Mouse (Mus musculus): ENCODE measurements around the gene Ngb. TPM values are rescaled to one million over a fixed set of nuclear protein-coding genes. Genes with fewer than 3 reads are reported as not detected.

Gene Ngb
- total RNA-seq (2014; rRNA removed) (9.2 and 9.9 TPM in 2 replicates), polyA plus RNA-seq (2015; fragmentation: Nextera tagmentation; extraction: Ambion mirVana) (7.1 and 12.2 TPM in 2 replicates)

DNA sequence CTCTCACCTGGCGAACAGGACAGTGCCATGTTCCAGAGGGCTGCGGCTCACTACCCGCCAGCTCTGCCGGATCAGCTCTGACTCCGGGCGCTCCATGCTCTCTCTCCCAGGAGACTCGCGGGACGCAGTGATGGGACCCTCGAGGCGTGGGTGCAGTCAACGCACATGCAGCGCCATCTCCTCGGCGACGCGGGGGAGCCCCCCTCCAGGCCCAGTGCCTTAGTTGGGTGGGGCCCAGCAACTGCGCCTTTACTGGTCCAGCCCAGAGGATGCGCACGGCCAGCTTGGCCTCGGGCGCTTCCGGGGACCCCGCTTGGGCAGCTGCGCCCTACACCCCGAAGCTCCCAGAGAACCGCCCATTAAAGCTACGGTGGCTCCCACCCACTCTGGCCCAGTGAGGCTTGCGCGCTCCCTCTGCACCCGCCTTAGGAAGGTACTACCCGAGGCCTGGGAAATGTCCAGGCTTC is at the start of gene Ngb:
TSS of gene Ngb (minus strand) at position 375 of the 467 bp plus-strand sequence.
- Histone ChIP-seq H3K27ac (ENCODE audit: low read depth, low read length) (no peak within 1 kb of the TSS), H3K27me3 (ENCODE audit: insufficient read depth, low read length) (0 out of 2 replicates have a peak, but pooled peaks cover 5% of the 10 kb centered on the region), H3K9me3 (ENCODE audit: low read length) (no peaks in the 10 kb centered on the region), H3K4me1 (ENCODE audit: insufficient read depth) (no peaks in the 10 kb centered on the region), H3K36me3 (ENCODE audit: insufficient read depth) (no peaks in the 10 kb centered on the region), H3K4me2 (ENCODE audit: low read depth) (peak within 1 kb of the TSS; percentile 86), H3K4me3 (ENCODE audit: low read depth, low read length) (peak within 1 kb of the TSS; percentile 37), H3K9ac (peak within 1 kb of the TSS; percentile 46)
- WGBS, result 3% methylated on average over 32 of the region's 32 CpGs
- TF ChIP-seq CTCF (IDR thresholded peaks at IDR 0.05; ENCODE audit: low read depth), result no peak
- DNase-seq (peak; percentile 28), ATAC-seq (peak; percentile 58)

GRCm38 (mm10) chr12:87149471-87149870 is 47.1 kb upstream of the Ngb start:
- Histone ChIP-seq H3K27me3 (ENCODE audit: insufficient read depth, low read length) (no peaks in the 10 kb centered on the region), H3K4me1 (ENCODE audit: insufficient read depth) (no peaks in the 10 kb centered on the region), H3K9ac (no peak overlapping the region), H3K27ac (ENCODE audit: low read depth, low read length) (no peak overlapping the region), H3K4me3 (ENCODE audit: low read depth, low read length) (no peak overlapping the region), H3K9me3 (ENCODE audit: low read length) (no peaks in the 10 kb centered on the region), H3K4me2 (ENCODE audit: low read depth) (no peak overlapping the region), H3K36me3 (ENCODE audit: insufficient read depth) (no peaks in the 10 kb centered on the region)
- ATAC-seq (no peak), DNase-seq (no peak)
- TF ChIP-seq CTCF (IDR thresholded peaks at IDR 0.05; ENCODE audit: low read depth), result no peak
- WGBS, result 96% methylated on average over 5 of the region's 5 CpGs

DNA sequence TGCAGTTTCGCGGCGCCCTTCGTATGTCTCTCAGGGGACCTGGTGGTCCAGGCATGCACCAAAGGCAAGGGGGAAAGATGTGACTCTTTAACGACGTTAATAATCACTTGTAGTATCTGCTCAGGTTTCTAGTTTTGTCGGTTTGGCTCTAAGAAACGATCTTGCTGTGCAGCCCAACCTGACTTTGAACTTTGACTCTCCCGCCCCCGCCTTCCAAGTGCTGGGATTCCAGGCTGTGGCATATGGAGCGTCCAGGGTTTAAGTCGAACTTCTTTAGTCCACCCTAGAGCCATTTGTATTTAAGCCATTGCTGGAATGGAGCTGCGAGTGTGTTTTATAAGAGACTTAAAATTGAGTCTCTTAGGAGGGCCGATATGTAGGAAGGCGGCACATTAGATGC is 45.8 kb upstream of the Ngb start:
- ATAC-seq, result no peak
- peak overlapping the region; percentile 56 for H3K4me2 ChIP-seq (ENCODE audit: low read depth)
- H3K27ac ChIP-seq (ENCODE audit: low read depth, low read length), result peak overlapping the region; percentile 96
- WGBS, result 24% methylated on average over 15 of the region's 15 CpGs
- no peak for DNase-seq
- H3K4me1 ChIP-seq (ENCODE audit: insufficient read depth), result no peaks in the 10 kb centered on the region
- peak overlapping the region; percentile 83 for H3K9ac ChIP-seq
- H3K9me3 ChIP-seq (ENCODE audit: low read length), result no peaks in the 10 kb centered on the region
- H3K4me3 ChIP-seq (ENCODE audit: low read depth, low read length), result peak overlapping the region; percentile 98
- no peaks in the 10 kb centered on the region for H3K36me3 ChIP-seq (ENCODE audit: insufficient read depth)
- TF ChIP-seq CTCF (IDR thresholded peaks at IDR 0.05; ENCODE audit: low read depth), result no peak
- no peaks in the 10 kb centered on the region for H3K27me3 ChIP-seq (ENCODE audit: insufficient read depth, low read length)

DNA sequence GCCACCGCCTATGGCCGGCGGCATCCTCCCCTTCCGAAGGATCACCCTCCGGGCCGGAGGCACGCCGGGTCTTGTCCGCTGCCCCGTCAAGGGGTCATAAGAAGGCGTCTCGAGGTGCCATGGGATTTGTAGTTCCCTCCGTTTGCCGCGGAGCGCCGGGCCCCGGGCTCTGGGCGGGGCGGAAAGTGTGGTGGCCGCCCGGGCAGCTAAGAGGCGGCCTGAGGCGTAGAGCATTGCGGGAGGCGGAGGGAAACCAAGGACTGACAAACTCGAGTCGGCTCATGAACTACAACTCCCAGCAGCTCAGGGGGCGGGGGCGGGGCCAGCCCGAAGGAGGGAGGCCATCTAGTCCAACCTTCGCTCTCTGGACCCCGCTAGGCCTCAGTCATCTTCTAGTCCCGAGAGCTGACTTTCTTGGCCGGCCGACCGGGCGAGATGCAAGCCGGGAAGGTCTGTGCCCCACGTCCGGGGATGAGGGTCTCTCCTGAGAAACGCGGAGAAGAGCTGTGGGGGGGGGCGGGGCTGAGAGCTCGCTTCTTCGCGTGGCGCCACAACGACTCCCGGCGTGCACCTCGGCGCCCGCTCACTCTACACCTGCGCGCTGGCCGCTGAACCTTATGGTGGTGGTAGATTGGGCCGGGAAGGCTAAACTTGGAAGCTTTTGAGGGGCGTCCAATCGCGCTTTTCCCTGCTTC is 45.2 kb upstream of the Ngb start, which contains the start of gene Pomt2:
TSS of gene Pomt2 (minus strand) at position 574 of the 695 bp plus-strand sequence.
- Histone ChIP-seq H3K4me3 (ENCODE audit: low read depth, low read length) (peak within 1 kb of the TSS; percentile 98), H3K9ac (peak within 1 kb of the TSS; percentile 83), H3K36me3 (ENCODE audit: insufficient read depth) (no peaks in the 10 kb centered on the region), H3K27ac (ENCODE audit: low read depth, low read length) (peak within 1 kb of the TSS; percentile 96), H3K4me1 (ENCODE audit: insufficient read depth) (no peaks in the 10 kb centered on the region), H3K27me3 (ENCODE audit: insufficient read depth, low read length) (no peaks in the 10 kb centered on the region), H3K4me2 (ENCODE audit: low read depth) (peak within 1 kb of the TSS; percentile 56), H3K9me3 (ENCODE audit: low read length) (no peaks in the 10 kb centered on the region)
- peak; percentile 93 for DNase-seq
- WGBS, result 1% methylated on average over 61 of the region's 61 CpGs
- ATAC-seq, result peak; percentile 96
- TF ChIP-seq CTCF (IDR thresholded peaks at IDR 0.05; ENCODE audit: low read depth), result no peak; the same call in 1 of the 2 replicates

- no peaks in the 10 kb centered on the region for H3K4me1 ChIP-seq (ENCODE audit: insufficient read depth)
- under 1% methylated on average over 27 of the region's 27 CpGs for WGBS
- peak within 1 kb of the TSS; percentile 56 for H3K4me2 ChIP-seq (ENCODE audit: low read depth)
- H3K9me3 ChIP-seq (ENCODE audit: low read length), result no peaks in the 10 kb centered on the region
- peak within 1 kb of the TSS; percentile 83 for H3K9ac ChIP-seq
- peak; percentile 89 for ATAC-seq
- 0 out of 2 replicates have a peak, but pooled peaks have one; percentile 14 for TF ChIP-seq CTCF (IDR thresholded peaks at IDR 0.05; ENCODE audit: low read depth)
- H3K27me3 ChIP-seq (ENCODE audit: insufficient read depth, low read length), result no peaks in the 10 kb centered on the region
- H3K27ac ChIP-seq (ENCODE audit: low read depth, low read length), result peak within 1 kb of the TSS; percentile 96
- DNase-seq, result peak; percentile 92
- peak within 1 kb of the TSS; percentile 98 for H3K4me3 ChIP-seq (ENCODE audit: low read depth, low read length)
- H3K36me3 ChIP-seq (ENCODE audit: insufficient read depth), result no peaks in the 10 kb centered on the region
These were observed 44.6 kb upstream of the Ngb start, which contains the start of gene Gstz1 for GRCm38 (mm10) chr12:87146966-87147365. Gene Gstz1 (plus strand): TSS chr12:87147165.

GRCm38 (mm10) chr12:87142156-87142555 is 39.8 kb upstream of the Ngb start:
- H3K36me3 ChIP-seq (ENCODE audit: insufficient read depth), result peaks cover 9% of the 10 kb centered on the region
- no peak overlapping the region for H3K4me3 ChIP-seq (ENCODE audit: low read depth, low read length)

GRCm38 (mm10) chr12:87138768-87139167 is 36.4 kb upstream of the Ngb start:
- no peak for TF ChIP-seq CTCF (IDR thresholded peaks at IDR 0.05; ENCODE audit: low read depth)
- DNase-seq (no peak), ATAC-seq (no peak)
- Histone ChIP-seq H3K9me3 (ENCODE audit: low read length) (no peaks in the 10 kb centered on the region), H3K27ac (ENCODE audit: low read depth, low read length) (no peak overlapping the region), H3K9ac (no peak overlapping the region), H3K27me3 (ENCODE audit: insufficient read depth, low read length) (no peaks in the 10 kb centered on the region), H3K36me3 (ENCODE audit: insufficient read depth) (peaks cover 23% of the 10 kb centered on the region), H3K4me3 (ENCODE audit: low read depth, low read length) (no peak overlapping the region), H3K4me1 (ENCODE audit: insufficient read depth) (no peaks in the 10 kb centered on the region), H3K4me2 (ENCODE audit: low read depth) (no peak overlapping the region)
- WGBS, result 37% methylated on average over 2 of the region's 2 CpGs

More at GRCm38 (mm10) chr12:87142156-87142555, 39.8 kb upstream of the Ngb start:
- no peak for TF ChIP-seq CTCF (IDR thresholded peaks at IDR 0.05; ENCODE audit: low read depth)
- no peaks in the 10 kb centered on the region for H3K9me3 ChIP-seq (ENCODE audit: low read length)
- no peak overlapping the region for H3K27ac ChIP-seq (ENCODE audit: low read depth, low read length)
- H3K4me2 ChIP-seq (ENCODE audit: low read depth), result no peak overlapping the region
- no peak overlapping the region for H3K9ac ChIP-seq
- H3K27me3 ChIP-seq (ENCODE audit: insufficient read depth, low read length), result no peaks in the 10 kb centered on the region
- ATAC-seq, result no peak
- 79% methylated on average over 2 of the region's 2 CpGs for WGBS
- DNase-seq, result no peak
- no peaks in the 10 kb centered on the region for H3K4me1 ChIP-seq (ENCODE audit: insufficient read depth)

Measured in forebrain, postnatal 0 days (tissue).